Mouse (Mus musculus) c-Kit-positive CD71-negative TER-119-negative erythroid progenitor cells, embryonic 14.5 days (primary cell): Measurements from ENCODE around the gene Eif6.

Experiments
- DNase-seq: peaks from one replicate; pipeline ENCODE4 v3.0.0-alpha.2; 2013; ENCODE audit warnings: low read depth

The Eif6 gene

GRCm38 (mm10) chr2:155823722-155824121, 3.0 kb downstream of the Eif6 start:
- no peak for DNase-seq

- no peak for DNase-seq
These were observed 5.9 kb downstream of the Eif6 start for GRCm38 (mm10) chr2:155820779-155821178.

DNA sequence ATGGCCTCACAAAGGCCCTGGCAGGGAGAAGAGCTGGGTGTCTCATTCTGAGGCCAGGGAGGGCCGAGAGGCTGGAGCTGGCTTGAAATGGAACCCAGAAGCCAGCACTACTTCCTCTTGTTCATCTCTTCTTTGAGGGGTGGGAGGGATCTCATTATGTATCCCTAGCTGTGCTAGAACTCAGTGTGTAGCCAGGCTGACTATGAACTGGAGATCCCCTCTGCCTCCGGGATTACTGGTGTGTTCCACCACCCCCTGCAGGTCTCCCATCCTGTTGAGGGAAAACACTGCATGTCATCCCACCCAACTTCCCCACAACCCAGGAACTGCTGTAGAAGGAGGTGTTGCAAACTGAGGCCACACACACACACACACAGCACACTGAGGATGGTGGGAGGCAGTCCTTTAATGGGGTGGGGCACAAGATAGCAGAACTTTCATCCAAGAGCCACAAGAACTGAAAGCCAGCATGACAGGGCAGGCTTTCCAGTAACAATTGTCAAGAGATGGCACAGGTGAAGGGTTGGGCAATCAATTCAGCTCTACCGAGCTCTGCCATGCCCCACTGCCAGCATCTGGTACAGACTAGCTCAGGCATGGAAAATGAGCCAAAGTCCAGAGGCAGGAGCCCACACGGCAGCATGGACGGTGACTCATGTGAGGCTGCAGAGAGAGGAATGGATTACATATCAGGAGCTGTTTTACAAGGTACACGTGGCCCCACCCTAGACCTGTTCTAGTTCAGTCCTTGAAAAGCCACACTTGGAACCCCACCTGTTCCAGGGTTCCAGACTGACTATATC, 7.1 kb downstream of the Eif6 start:
- DNase-seq, result no peak

GRCm38 (mm10) chr2:155819392-155819448, 7.5 kb downstream of the Eif6 start, which contains the start of gene BC029722:
Gene BC029722 (minus strand): TSS chr2:155819426.
- DNase-seq, result no peak

DNA sequence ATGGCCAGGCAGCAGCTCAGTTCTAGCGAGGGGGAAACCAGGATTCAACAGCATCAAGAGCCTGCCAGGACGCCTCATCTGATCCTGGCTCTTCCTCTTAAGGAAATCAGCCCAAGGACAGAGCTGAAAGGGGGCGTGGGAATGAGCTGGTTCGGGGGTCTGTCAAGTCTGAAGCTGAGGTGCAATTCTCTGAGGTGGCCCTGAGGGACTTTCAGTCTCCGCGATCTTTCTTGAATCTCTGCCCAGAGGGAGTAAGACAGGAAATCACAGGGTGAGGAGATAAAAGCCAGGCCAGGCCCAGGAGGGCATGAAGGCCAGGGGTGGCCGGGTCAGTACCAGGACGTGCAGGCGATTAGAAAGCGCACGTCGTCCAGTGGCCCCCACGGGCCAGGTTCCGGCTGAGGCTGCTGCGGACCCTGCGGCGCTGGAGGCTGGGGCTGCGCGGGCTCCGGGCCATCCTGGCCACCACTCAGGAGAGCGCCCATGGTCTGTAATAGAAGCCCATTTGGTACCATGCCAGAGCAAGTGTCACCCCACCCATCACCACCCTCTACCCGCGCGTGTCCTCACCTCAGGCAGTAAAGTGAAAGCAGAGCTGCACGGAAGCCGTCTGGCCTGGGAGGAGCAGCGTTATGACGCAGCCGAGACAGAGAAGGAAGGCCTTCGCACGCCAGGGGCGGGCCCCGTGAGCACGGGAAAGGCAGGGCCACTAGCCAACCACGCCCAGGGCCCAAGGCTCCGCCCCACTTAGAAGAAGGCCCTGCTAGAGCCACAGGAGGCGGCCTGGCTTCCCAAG, 7.9 kb downstream of the Eif6 start:
- peak; percentile 87 for DNase-seq

- DNase-seq, result no peak
These were observed 9.2 kb downstream of the Eif6 start for GRCm38 (mm10) chr2:155817301-155818245.

DNA sequence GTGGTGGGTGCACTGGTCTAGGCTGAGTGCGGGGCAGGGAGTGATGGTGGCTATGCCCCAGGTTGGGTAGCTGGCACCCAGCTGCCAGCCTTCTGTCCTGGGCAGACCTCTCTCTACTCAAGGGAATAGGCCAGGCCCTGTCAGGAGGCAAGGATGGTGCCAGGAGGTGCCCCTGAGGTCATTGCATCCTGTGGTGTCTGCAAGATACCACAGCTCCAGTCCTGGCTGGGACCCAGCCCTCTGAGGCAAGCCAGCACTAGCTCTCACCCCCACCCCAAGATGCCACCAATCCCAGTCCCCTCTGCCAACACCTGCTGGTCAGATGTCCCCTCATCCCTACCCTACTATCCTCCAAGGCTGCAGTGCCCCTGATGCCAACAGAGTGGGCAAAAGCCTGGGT, 10.5 kb downstream of the Eif6 start:
- no peak for DNase-seq

DNA sequence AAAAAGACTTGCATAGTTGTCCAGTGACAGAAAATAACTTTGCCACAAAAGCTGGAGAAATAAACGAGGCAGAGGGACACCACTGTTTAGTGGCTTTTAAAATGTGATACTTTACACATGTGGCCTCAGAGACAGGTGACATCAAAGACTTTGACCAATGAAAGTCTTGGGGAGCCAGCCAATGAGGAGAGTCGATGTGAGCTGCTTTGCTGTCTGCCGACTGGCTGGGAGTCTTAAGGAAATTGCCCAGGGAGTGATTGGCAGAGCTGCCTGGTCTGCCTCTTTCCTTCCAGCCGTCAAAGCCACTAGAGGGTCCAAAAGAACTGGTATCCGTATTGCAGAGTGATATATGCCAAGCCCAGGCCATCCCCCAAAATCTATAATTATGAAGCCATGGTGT, 11.9 kb downstream of the Eif6 start:
- DNase-seq, result no peak

GRCm38 (mm10) chr2:155812637-155813036, 14.1 kb downstream of the Eif6 start:
- no peak for DNase-seq

GRCm38 (mm10) chr2:155811821-155812396, 14.8 kb downstream of the Eif6 start:
- peak; percentile 71 for DNase-seq

GRCm38 (mm10) chr2:155809620-155810019, 17.1 kb downstream of the Eif6 start:
- no peak for DNase-seq

DNA sequence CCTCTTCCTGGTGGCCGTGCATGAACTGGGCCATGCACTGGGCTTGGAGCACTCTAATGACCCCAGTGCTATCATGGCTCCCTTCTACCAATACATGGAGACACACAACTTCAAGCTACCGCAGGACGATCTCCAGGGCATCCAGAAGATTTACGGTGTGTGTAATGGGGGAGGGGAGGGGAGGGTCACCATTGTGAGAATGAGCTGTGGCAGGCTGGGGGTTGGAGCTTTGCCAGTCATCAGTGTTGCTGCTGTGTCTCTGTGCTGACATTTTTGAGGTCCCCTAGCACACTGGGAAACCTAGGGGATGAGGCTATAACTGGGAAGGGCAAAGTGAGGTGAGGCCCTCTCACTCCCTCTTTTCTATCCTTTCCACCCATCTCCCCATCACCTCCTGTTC, 19.3 kb downstream of the Eif6 start:
- no peak for DNase-seq

DNA sequence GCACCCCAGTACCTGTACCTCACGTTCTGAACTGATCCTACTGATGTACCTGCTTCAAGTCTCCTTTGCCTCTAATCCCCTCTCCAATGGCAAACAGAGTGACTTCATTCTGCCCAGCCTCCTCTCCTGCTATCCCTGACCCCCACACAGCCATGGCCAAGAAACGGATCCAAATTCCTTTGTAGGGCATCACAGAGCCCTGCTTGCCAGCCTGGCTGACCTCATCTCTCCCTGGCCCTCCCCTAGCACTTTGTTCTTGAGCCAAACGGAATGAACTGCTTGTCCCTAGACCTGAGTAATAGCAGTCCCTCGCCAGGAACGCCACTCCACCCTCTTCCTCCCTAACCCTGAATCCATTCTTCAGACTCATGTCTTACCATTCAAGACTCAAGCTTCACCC, 20.2 kb downstream of the Eif6 start:
- DNase-seq, result no peak

DNA sequence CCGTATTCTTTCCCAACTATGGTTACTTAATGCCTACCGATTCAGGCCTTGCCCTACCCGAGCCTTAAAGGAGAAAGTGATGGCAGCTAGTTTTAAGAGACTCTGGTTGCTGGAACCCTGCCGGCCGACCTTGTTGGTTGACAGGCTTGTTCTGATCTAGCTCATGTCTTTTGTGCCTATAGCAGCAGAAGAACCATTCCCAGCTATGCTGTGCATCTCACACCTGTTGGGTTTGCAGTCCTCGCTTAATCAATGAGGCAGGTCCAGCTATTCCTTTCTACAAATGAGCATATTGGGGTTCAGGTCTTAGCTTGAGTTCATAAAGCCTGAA, 20.8 kb downstream of the Eif6 start:
- no peak for DNase-seq

DNA sequence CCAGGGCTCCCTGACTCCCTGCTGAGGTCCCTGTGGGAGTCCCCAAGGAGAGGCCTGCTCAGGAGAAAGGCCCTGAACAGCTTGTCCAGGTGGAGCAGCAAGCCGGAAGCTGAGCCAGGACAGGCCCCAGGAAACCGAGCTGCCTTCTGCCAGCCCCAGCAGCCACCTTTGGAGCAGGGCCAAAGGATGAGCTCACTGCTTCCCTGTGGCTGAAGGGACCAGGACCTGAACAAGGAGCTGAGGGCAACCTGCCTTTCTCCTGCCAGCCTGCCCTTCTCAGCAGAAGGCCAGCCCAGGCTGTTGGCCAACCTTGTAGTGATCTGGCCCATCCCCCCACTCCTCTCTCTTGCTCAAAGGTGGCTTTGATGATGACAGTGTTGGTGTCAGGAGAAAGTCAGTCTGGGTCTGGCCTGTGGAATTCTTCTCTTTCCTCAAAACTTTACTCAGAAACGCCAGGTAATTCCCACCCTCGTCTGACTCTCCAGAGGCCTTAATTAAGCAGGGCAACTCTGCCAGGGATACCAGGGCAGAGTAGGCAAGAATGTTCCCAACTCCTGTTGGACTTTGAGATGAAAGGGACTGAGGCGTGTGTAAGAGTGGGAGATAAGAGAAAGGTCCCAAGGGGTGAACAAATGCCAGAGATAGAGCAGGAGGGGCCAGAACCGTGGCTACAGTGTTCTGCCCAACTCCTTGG, 21.3 kb downstream of the Eif6 start:
- no peak for DNase-seq

DNA sequence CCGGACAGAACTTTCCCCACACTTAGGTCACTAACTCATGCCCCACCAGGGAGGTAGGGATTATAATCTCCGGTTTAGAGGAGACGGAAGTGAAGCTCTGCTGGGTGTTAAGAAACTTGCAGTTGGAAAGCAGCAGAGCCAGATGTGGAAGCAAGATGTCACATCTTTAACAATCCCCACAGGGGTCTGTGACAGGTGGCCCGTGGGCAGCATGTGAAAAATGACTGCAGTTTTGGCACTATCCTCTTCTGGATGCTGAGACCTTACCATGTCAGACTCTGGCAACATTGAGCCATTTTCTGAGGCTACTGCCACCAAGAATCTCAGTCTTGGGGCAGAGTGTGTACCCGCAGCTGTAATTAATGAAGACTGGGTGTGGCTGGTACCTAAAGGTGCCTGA, 22.7 kb downstream of the Eif6 start:
- DNase-seq, result no peak

DNA sequence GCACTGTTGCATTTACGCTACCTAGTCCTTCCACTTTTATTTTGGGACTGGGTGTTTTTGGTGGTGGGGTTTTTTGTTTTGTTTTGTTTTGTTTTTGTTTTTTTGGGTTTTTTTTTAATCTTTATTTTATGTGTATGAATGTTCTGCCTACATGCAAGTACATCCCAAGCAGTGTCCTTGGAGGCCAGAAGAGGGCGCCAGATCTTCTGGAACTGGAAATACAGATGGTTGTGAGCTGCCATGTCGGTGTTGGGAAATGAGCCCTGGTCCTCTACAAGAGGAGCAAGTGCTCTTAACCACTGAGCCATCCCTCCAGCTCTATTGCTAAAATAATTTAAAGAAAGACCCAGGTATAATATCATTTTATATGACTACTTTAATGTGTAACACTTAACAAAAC, 24.0 kb downstream of the Eif6 start:
- no peak for DNase-seq

GRCm38 (mm10) chr2:155798613-155799012, 28.1 kb downstream of the Eif6 start:
- DNase-seq, result no peak

GRCm38 (mm10) chr2:155794674-155795445, 31.9 kb downstream of the Eif6 start:
- DNase-seq, result no peak

DNA sequence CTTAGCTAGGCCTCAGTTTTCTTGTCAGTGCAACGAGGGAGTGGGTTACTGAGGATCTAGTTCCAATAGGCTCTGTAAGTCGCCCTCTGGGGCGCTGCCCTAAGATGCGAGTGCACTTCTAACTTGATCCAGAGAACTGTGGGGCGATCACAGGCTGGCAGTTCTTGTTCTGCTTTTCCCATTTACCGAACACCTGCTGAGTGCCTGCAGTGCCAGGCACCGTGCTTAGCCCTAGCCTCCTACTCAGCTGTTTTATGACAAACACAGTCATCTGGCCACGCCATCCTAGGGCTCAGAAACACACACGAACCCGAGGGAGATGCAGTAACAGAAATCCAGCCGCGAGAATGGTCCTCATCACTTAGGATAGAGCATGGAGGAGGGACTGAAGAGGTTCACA, 33.8 kb downstream of the Eif6 start:
- DNase-seq, result no peak
